Mouse (Mus musculus) megakaryocyte progenitor cell, adult 5-6 weeks (primary cell): Measurements from ENCODE around the gene Rabgef1. TPM values are rescaled to one million over a fixed set of nuclear protein-coding genes. Genes with fewer than 3 reads are reported as not detected.

ENCODE experiments used
- ATAC-seq: replicated peaks from 2 replicates; pipeline ENCODE4 v1.8.0; 2016; ENCODE audit warnings: mild to moderate bottlenecking, moderate TSS enrichment, inconsistent platforms; ENCODE audit not compliant: poor library complexity
- total RNA-seq, 2 experiments: library from RNA; stranded (forward) in 1 of 2; stranded (reverse) in 1 of 2; fragments of 157-497, 149-512 nt in 1 of 2; fragments of 200-1000 nt in 1 of 2; gene quantifications; 2 replicates each; pipeline versions ENCODE4 v1.2.3 to v1.2.4; 2015 to 2017

Gene Rabgef1
- total RNA-seq (2015) (16.0 and 20.1 TPM in 2 replicates), total RNA-seq (2017) (16.2 and 28.2 TPM in 2 replicates)

GRCm38 (mm10) chr5:130171423-130171954 lies at the start of gene Rabgef1:
Gene Rabgef1 (plus strand): TSS chr5:130171798.
- ATAC-seq, result peak; percentile 80

GRCm38 (mm10) chr5:130122355-130122754 lies 49.2 kb upstream of the Rabgef1 start:
- no peak for ATAC-seq

- ATAC-seq, result no peak
Measured at GRCm38 (mm10) chr5:130124271-130124670, 47.3 kb upstream of the Rabgef1 start.

GRCm38 (mm10) chr5:130128686-130129523 lies 42.7 kb upstream of the Rabgef1 start:
- no peak for ATAC-seq

- peak; percentile 50 for ATAC-seq
Measured at GRCm38 (mm10) chr5:130129524-130129793, 42.1 kb upstream of the Rabgef1 start.

- no peak for ATAC-seq
Measured at GRCm38 (mm10) chr5:130136597-130136996, 35.0 kb upstream of the Rabgef1 start.

- peak; percentile 55 for ATAC-seq
Measured at GRCm38 (mm10) chr5:130139393-130139792, 32.2 kb upstream of the Rabgef1 start.

GRCm38 (mm10) chr5:130141138-130141537 lies 30.5 kb upstream of the Rabgef1 start:
- ATAC-seq, result no peak

GRCm38 (mm10) chr5:130142041-130142440 lies 29.6 kb upstream of the Rabgef1 start:
- no peak for ATAC-seq

- ATAC-seq, result no peak
Measured at GRCm38 (mm10) chr5:130143101-130143500, 28.5 kb upstream of the Rabgef1 start.

- no peak; the same call in 1 of the 2 replicates for ATAC-seq
Measured at GRCm38 (mm10) chr5:130143977-130144333, 27.6 kb upstream of the Rabgef1 start.

GRCm38 (mm10) chr5:130144334-130145312 lies 27.0 kb upstream of the Rabgef1 start, which contains the start of gene Kctd7:
Gene Kctd7 (plus strand): TSS chr5:130144861.
- ATAC-seq, result peak; percentile 77

GRCm38 (mm10) chr5:130145961-130146360 lies 25.6 kb upstream of the Rabgef1 start:
- no peak for ATAC-seq

- no peak for ATAC-seq
Measured at GRCm38 (mm10) chr5:130149726-130150310, 21.8 kb upstream of the Rabgef1 start.

GRCm38 (mm10) chr5:130154286-130154685 lies 17.3 kb upstream of the Rabgef1 start:
- ATAC-seq, result no peak

- no peak for ATAC-seq
Measured at GRCm38 (mm10) chr5:130158545-130158944, 13.1 kb upstream of the Rabgef1 start.

GRCm38 (mm10) chr5:130159761-130160201 lies 11.8 kb upstream of the Rabgef1 start:
- peak; percentile 62 for ATAC-seq

- ATAC-seq, result peak; percentile 91
Measured at GRCm38 (mm10) chr5:130163670-130164069, 7.9 kb upstream of the Rabgef1 start.

GRCm38 (mm10) chr5:130165213-130165612 lies 6.4 kb upstream of the Rabgef1 start:
- ATAC-seq, result peak; percentile 47

- ATAC-seq, result no peak
Measured at GRCm38 (mm10) chr5:130169109-130169508, 2.5 kb upstream of the Rabgef1 start.
